Mouse (Mus musculus) MEL (cell line): ENCODE data around the gene Spag7.

ENCODE experiments used
- CTCF ChIP-seq, 3 experiments: IDR thresholded peaks in 2 of 3; conservative IDR thresholded peaks in 1 of 3; 2 replicates each; pipeline ENCODE4 v1.5.1; 2011 to 2012; ENCODE audit warnings: low read length in 3 of 3, low read depth in 2 of 3, mild to moderate bottlenecking in 2 of 3, improper control_type of control experiment in 1 of 3, inconsistent platforms in 1 of 3, mixed read lengths in 1 of 3, moderate library complexity in 1 of 3; ENCODE audit not compliant: control insufficient read depth in 1 of 3, insufficient read depth in 1 of 3, poor library complexity in 1 of 3, severe bottlenecking in 1 of 3
- EP300 ChIP-seq, 2 experiments: IDR thresholded peaks; 2 replicates each; pipeline ENCODE4 v1.6.1; 2011; ENCODE audit warnings: improper control_type of control experiment in 2 of 2, low read length in 2 of 2, low read depth in 1 of 2, mild to moderate bottlenecking in 1 of 2
- MAFK ChIP-seq: IDR thresholded peaks from 2 replicates; pipeline ENCODE4 v1.6.1; 2011; ENCODE audit warnings: low read depth, mild to moderate bottlenecking, low read length, improper control_type of control experiment, borderline replicate concordance
- MAX ChIP-seq: IDR thresholded peaks from 2 replicates; pipeline ENCODE4 v1.6.1; 2011; ENCODE audit warnings: low read length, improper control_type of control experiment

GRCm38 (mm10) chr11:70663957-70664356 is 5.3 kb downstream of the Spag7 start:
- TF ChIP-seq CTCF (IDR thresholded peaks at IDR 0.05 in 2 of 3, conservative IDR thresholded peaks at IDR 0.05 in 1 of 3; ENCODE audit: control insufficient read depth in 1 of 3, insufficient read depth in 1 of 3, low read depth in 2 of 3, low read length in 3 of 3, poor library complexity in 1 of 3, severe bottlenecking in 1 of 3): no peak
- no peak for TF ChIP-seq EP300 (IDR thresholded peaks at IDR 0.05; ENCODE audit: low read depth in 1 of 2, low read length in 2 of 2)
- no peak for TF ChIP-seq MAX
- no peak for TF ChIP-seq MAFK
